ENCODE assay signal across 15 mouse cellular contexts in genomic region chr10:13451640-13452039, GRCm38 (mm10).
"Had no signal": no experiment of that assay in that cellular context is flagged by ENCODE, and none has a peak within 500 bp of the region (broad histone marks: within the 10 kb centered on the region; RNA-seq: fewer than 3 reads in every experiment).

No protein-coding gene starts in this region.

- H3K27me3 ChIP-seq: neural tube, embryonic 15.5 days; stomach, embryonic 15.5 days had no signal

- DNase-seq: retina, postnatal 1 day; right cerebral cortex, adult 18-20 months; right cerebral cortex, postnatal 14 days; right cerebral cortex, postnatal 25 days; right cerebral cortex, postnatal 4 days; spleen, adult 18-20 months; thymus, adult 18-20 months; thymus, adult 2 months; thymus, postnatal 14 days; thymus, postnatal 25 days; thymus, postnatal 36 days; thymus, postnatal 4 days had no signal

- H3K9me3 ChIP-seq: neural tube, embryonic 15.5 days; stomach, embryonic 15.5 days had no signal

- H3K9ac ChIP-seq: neural tube, embryonic 15.5 days; stomach, embryonic 15.5 days had no signal

- H3K4me2 ChIP-seq: neural tube, embryonic 15.5 days; stomach, embryonic 15.5 days had no signal

- H3K4me3 ChIP-seq: neural tube, embryonic 15.5 days; stomach, embryonic 15.5 days had no signal

- H3K27ac ChIP-seq: neural tube, embryonic 15.5 days; stomach, embryonic 15.5 days; stomach, postnatal 0 days had no signal

- H3K36me3 ChIP-seq: neural tube, embryonic 15.5 days; stomach, embryonic 15.5 days had no signal
